Mouse (Mus musculus) skeletal muscle tissue, adult 2 months (tissue): Measurements from ENCODE around the gene Olfr512.

Experiments
- DNase-seq: peaks from one replicate; pipeline ENCODE4 v3.0.0-alpha.2; 2012; ENCODE audit warnings: low read depth, low spot score

Gene Olfr512

DNA sequence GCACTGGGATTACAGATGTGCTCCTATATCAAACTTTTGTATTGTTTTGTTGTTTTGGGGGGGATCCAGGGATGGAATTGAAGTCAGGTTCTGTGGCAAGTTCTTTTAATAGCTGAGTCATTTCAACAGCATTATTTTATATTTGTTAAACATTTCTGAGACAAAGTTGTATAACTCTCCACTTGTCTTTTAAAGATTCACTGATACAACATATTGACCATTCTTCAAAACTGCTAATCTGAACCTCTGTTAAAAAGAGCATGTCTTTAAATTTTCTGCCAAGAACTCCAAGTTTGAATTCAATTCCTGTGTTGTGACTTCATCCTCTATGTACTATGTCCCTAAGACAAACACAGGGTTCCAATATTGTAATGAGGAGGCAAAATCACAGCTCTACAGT is at the start of gene Olfr512:
Gene Olfr512 (plus strand): TSS at position 301 of the 400 bp plus-strand sequence.
- no peak for DNase-seq

DNA sequence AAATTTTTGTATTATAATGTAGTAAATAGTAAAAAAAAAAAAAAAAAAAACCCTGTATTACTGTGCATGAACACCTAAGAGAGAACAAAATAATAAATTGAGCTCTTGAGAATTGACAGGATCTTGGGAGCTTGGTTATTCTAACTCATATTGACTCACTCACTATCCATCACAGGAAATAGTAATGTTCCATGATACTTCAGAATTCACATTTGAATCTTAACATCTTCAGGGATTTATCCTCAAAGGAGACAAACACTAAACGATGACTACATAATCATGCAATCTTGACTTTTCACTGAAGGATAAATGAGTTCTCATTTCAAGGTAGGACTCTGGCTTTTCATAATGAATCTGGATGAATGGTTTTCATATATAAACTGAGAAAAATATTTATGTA is 47.0 kb upstream of the Olfr512 start, which contains the start of gene Olfr510:
Gene Olfr510 (plus strand): TSS at position 301 of the 400 bp plus-strand sequence.
- no peak for DNase-seq

DNA sequence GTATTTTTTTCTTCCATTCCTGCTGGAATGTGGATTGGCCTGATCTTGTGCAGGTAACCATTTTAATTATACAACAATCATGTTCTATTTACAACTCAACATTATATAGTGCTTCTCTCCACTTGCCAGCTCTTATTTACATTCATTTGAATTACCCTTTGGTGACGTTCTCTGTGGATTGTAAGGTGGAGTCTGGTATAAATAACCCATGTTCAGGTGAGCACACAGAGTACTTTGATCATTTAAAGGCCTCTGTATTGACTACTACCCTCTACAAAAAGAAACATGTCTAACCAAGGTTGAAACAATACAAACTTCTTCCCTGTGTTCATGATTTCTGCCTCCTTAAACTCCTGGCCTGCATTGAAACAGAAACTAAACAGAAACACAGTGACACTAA is 42.1 kb upstream of the Olfr512 start:
- no peak for DNase-seq

- no peak for DNase-seq
Observed at GRCm38 (mm10) chr7:108678886-108679285, 34.2 kb upstream of the Olfr512 start.

GRCm38 (mm10) chr7:108750673-108751072 is 37.6 kb downstream of the Olfr512 start, which contains the start of gene Olfr513:
Gene Olfr513, plus strand, starts transcription at chr7:108750973.
- no peak for DNase-seq

- no peak for DNase-seq
Observed at GRCm38 (mm10) chr7:108760411-108760810, 47.3 kb downstream of the Olfr512 start.
